Mouse (Mus musculus): ENCODE data around the gene Nmnat2. TPM values are rescaled to one million over a fixed set of nuclear protein-coding genes. Genes with fewer than 3 reads are reported as not detected.

The Nmnat2 gene
- polyA plus RNA-seq, 1 experiment from 2014 or later = 99.6 TPM

- H3K4me2 ChIP-seq (ENCODE audit: low read depth, low read length) = no peak overlapping the region
- H3K4me3 ChIP-seq (ENCODE audit: low read depth, low read length) = no peak overlapping the region
- no peaks in the 10 kb centered on the region for H3K27me3 ChIP-seq (ENCODE audit: control insufficient read depth, insufficient read depth, low read length)
- H3K4me1 ChIP-seq (ENCODE audit: control insufficient read depth, insufficient read depth, low read length) = no peaks in the 10 kb centered on the region
- H3K9ac ChIP-seq (replicated peaks; ENCODE audit: low read depth, low read length) = no peak overlapping the region
- no peaks in the 10 kb centered on the region for H3K9me3 ChIP-seq (ENCODE audit: control insufficient read depth, low read length)
- no peak for ATAC-seq (ENCODE audit: low read depth)
- H3K36me3 ChIP-seq (ENCODE audit: control insufficient read depth, insufficient read depth, low read length) = no peaks in the 10 kb centered on the region
- 84% methylated on average over 5 of the region's 5 CpGs for WGBS
- H3K27ac ChIP-seq (ENCODE audit: low read depth, low read length) = no peak overlapping the region
Measured at GRCm38 (mm10) chr1:153124502-153124901, 169.7 kb downstream of the Nmnat2 start.

GRCm38 (mm10) chr1:153125287-153126275 is 170.8 kb downstream of the Nmnat2 start:
- WGBS = 64% methylated on average over 8 of the region's 8 CpGs
- Histone ChIP-seq H3K4me3 (ENCODE audit: low read depth, low read length) (no peak overlapping the region), H3K9ac (replicated peaks; ENCODE audit: low read depth, low read length) (no peak overlapping the region), H3K9me3 (ENCODE audit: control insufficient read depth, low read length) (no peaks in the 10 kb centered on the region), H3K4me2 (ENCODE audit: low read depth, low read length) (no peak overlapping the region), H3K27me3 (ENCODE audit: control insufficient read depth, insufficient read depth, low read length) (no peaks in the 10 kb centered on the region), H3K4me1 (ENCODE audit: control insufficient read depth, insufficient read depth, low read length) (no peaks in the 10 kb centered on the region), H3K36me3 (ENCODE audit: control insufficient read depth, insufficient read depth, low read length) (no peaks in the 10 kb centered on the region), H3K27ac (ENCODE audit: low read depth, low read length) (no peak overlapping the region)
- no peak; the same call in 1 of the 2 replicates for ATAC-seq (ENCODE audit: low read depth)

- Histone ChIP-seq H3K9me3 (ENCODE audit: control insufficient read depth, low read length) (no peaks in the 10 kb centered on the region), H3K4me1 (ENCODE audit: control insufficient read depth, insufficient read depth, low read length) (no peaks in the 10 kb centered on the region), H3K4me2 (ENCODE audit: low read depth, low read length) (no peak overlapping the region), H3K27ac (ENCODE audit: low read depth, low read length) (no peak overlapping the region), H3K27me3 (ENCODE audit: control insufficient read depth, insufficient read depth, low read length) (no peaks in the 10 kb centered on the region), H3K36me3 (ENCODE audit: control insufficient read depth, insufficient read depth, low read length) (no peaks in the 10 kb centered on the region), H3K9ac (replicated peaks; ENCODE audit: low read depth, low read length) (no peak overlapping the region), H3K4me3 (ENCODE audit: low read depth, low read length) (no peak overlapping the region)
- 88% methylated on average over 15 of the region's 15 CpGs for WGBS
- no peak for ATAC-seq (ENCODE audit: low read depth)
Measured at GRCm38 (mm10) chr1:153126491-153127381, 171.9 kb downstream of the Nmnat2 start.

GRCm38 (mm10) chr1:153127622-153128021 is 172.8 kb downstream of the Nmnat2 start:
- no peaks in the 10 kb centered on the region for H3K36me3 ChIP-seq (ENCODE audit: control insufficient read depth, insufficient read depth, low read length)
- 91% methylated on average over 4 of the region's 4 CpGs for WGBS

GRCm38 (mm10) chr1:153128780-153129179 is 174.0 kb downstream of the Nmnat2 start:
- H3K36me3 ChIP-seq (ENCODE audit: control insufficient read depth, insufficient read depth, low read length) = no peaks in the 10 kb centered on the region

More at GRCm38 (mm10) chr1:153127622-153128021, 172.8 kb downstream of the Nmnat2 start:
- no peak for ATAC-seq (ENCODE audit: low read depth)
- Histone ChIP-seq H3K4me1 (ENCODE audit: control insufficient read depth, insufficient read depth, low read length) (no peaks in the 10 kb centered on the region), H3K4me3 (ENCODE audit: low read depth, low read length) (no peak overlapping the region), H3K9ac (replicated peaks; ENCODE audit: low read depth, low read length) (no peak overlapping the region), H3K9me3 (ENCODE audit: control insufficient read depth, low read length) (no peaks in the 10 kb centered on the region), H3K27me3 (ENCODE audit: control insufficient read depth, insufficient read depth, low read length) (no peaks in the 10 kb centered on the region), H3K27ac (ENCODE audit: low read depth, low read length) (no peak overlapping the region), H3K4me2 (ENCODE audit: low read depth, low read length) (no peak overlapping the region)

GRCm38 (mm10) chr1:153129992-153130713 is 175.4 kb downstream of the Nmnat2 start:
- no peak overlapping the region for H3K4me2 ChIP-seq (ENCODE audit: low read depth, low read length)
- no peak overlapping the region for H3K4me3 ChIP-seq (ENCODE audit: low read depth, low read length)
- no peaks in the 10 kb centered on the region for H3K4me1 ChIP-seq (ENCODE audit: control insufficient read depth, insufficient read depth, low read length)
- no peak overlapping the region for H3K9ac ChIP-seq (replicated peaks; ENCODE audit: low read depth, low read length)
- no peaks in the 10 kb centered on the region for H3K9me3 ChIP-seq (ENCODE audit: control insufficient read depth, low read length)
- H3K27me3 ChIP-seq (ENCODE audit: control insufficient read depth, insufficient read depth, low read length) = no peaks in the 10 kb centered on the region
- no peak overlapping the region for H3K27ac ChIP-seq (ENCODE audit: low read depth, low read length)
- ATAC-seq (ENCODE audit: low read depth) = no peak
- 87% methylated on average over 11 of the region's 11 CpGs for WGBS
- no peaks in the 10 kb centered on the region for H3K36me3 ChIP-seq (ENCODE audit: control insufficient read depth, insufficient read depth, low read length)

More at GRCm38 (mm10) chr1:153128780-153129179, 174.0 kb downstream of the Nmnat2 start:
- Histone ChIP-seq H3K9ac (replicated peaks; ENCODE audit: low read depth, low read length) (no peak overlapping the region), H3K9me3 (ENCODE audit: control insufficient read depth, low read length) (no peaks in the 10 kb centered on the region), H3K4me3 (ENCODE audit: low read depth, low read length) (no peak overlapping the region), H3K27ac (ENCODE audit: low read depth, low read length) (no peak overlapping the region), H3K27me3 (ENCODE audit: control insufficient read depth, insufficient read depth, low read length) (no peaks in the 10 kb centered on the region), H3K4me1 (ENCODE audit: control insufficient read depth, insufficient read depth, low read length) (no peaks in the 10 kb centered on the region), H3K4me2 (ENCODE audit: low read depth, low read length) (no peak overlapping the region)
- ATAC-seq (ENCODE audit: low read depth) = no peak
- WGBS = 85% methylated on average over 8 of the region's 8 CpGs

GRCm38 (mm10) chr1:153133865-153134781 is 179.3 kb downstream of the Nmnat2 start:
- 14% methylated on average over 9 of the region's 9 CpGs for WGBS
- Histone ChIP-seq H3K27me3 (ENCODE audit: control insufficient read depth, insufficient read depth, low read length) (no peaks in the 10 kb centered on the region), H3K9ac (replicated peaks; ENCODE audit: low read depth, low read length) (no peak overlapping the region), H3K36me3 (ENCODE audit: control insufficient read depth, insufficient read depth, low read length) (no peaks in the 10 kb centered on the region), H3K4me1 (ENCODE audit: control insufficient read depth, insufficient read depth, low read length) (no peaks in the 10 kb centered on the region), H3K4me3 (ENCODE audit: low read depth, low read length) (no peak overlapping the region), H3K9me3 (ENCODE audit: control insufficient read depth, low read length) (no peaks in the 10 kb centered on the region), H3K4me2 (ENCODE audit: low read depth, low read length) (no peak overlapping the region), H3K27ac (ENCODE audit: low read depth, low read length) (0 out of 2 replicates have a peak overlapping the region, but pooled peaks have one; percentile 34)
- ATAC-seq (ENCODE audit: low read depth) = peak; percentile 71

GRCm38 (mm10) chr1:153136647-153137046 is 181.9 kb downstream of the Nmnat2 start:
- 89% methylated on average over 13 of the region's 13 CpGs for WGBS
- no peaks in the 10 kb centered on the region for H3K9me3 ChIP-seq (ENCODE audit: control insufficient read depth, low read length)
- no peak overlapping the region for H3K27ac ChIP-seq (ENCODE audit: low read depth, low read length)
- H3K36me3 ChIP-seq (ENCODE audit: control insufficient read depth, insufficient read depth, low read length) = no peaks in the 10 kb centered on the region
- no peak overlapping the region for H3K4me2 ChIP-seq (ENCODE audit: low read depth, low read length)
- H3K9ac ChIP-seq (replicated peaks; ENCODE audit: low read depth, low read length) = no peak overlapping the region
- no peak for ATAC-seq (ENCODE audit: low read depth)
- no peak overlapping the region for H3K4me3 ChIP-seq (ENCODE audit: low read depth, low read length)
- no peaks in the 10 kb centered on the region for H3K4me1 ChIP-seq (ENCODE audit: control insufficient read depth, insufficient read depth, low read length)
- H3K27me3 ChIP-seq (ENCODE audit: control insufficient read depth, insufficient read depth, low read length) = no peaks in the 10 kb centered on the region
